Mouse (Mus musculus) central nervous system, embryonic 14 days (tissue): Measurements from ENCODE around the gene Olfr791. TPM values are rescaled to one million over a fixed set of nuclear protein-coding genes. Genes with fewer than 3 reads are reported as not detected.

ENCODE experiments used
- polyA plus RNA-seq: library from polyadenylated mRNA; depleted of rRNA; stranded (reverse); fragments of >200 nt; gene quantifications from 2 replicates; pipeline ENCODE4 v1.2.3, GENCODE M21; 2012; rRNA removed

The Olfr791 gene
- polyA plus RNA-seq, result not detected in 2 replicates

GRCm38 (mm10) chr10:129521492-129521891 is at the start of gene Olfr791:
TSS of gene Olfr791 (plus strand) at chr10:129521792.

GRCm38 (mm10) chr10:129484452-129484851 is 37.1 kb upstream of the Olfr791 start, which contains the start of gene Olfr789:
TSS of gene Olfr789 (plus strand) at chr10:129484752.

GRCm38 (mm10) chr10:129498192-129498591 is 23.4 kb upstream of the Olfr791 start, which contains the start of gene Olfr790:
TSS of gene Olfr790 (plus strand) at chr10:129498492.

GRCm38 (mm10) chr10:129538862-129539261 is 17.3 kb downstream of the Olfr791 start, which contains the start of gene Olfr792:
TSS of gene Olfr792 (plus strand) at chr10:129539162.

GRCm38 (mm10) chr10:129567355-129567754 is 45.8 kb downstream of the Olfr791 start, which contains the start of gene Olfr794:
TSS of gene Olfr794 (plus strand) at chr10:129567655.

Other genes with a start within 250 kb of the Olfr791 start
- not detected in 2 replicates for gene Olfr780, start 203.7 kb upstream of the Olfr791 start, polyA plus RNA-seq
- gene Olfr781, start 192.9 kb upstream of the Olfr791 start, polyA plus RNA-seq, result not detected in 2 replicates
- not detected in 2 replicates for gene Olfr782, start 172.9 kb upstream of the Olfr791 start, polyA plus RNA-seq
- 0.06 TPM in 2 replicates for gene Olfr784, start 137.7 kb upstream of the Olfr791 start, polyA plus RNA-seq
- not detected in 2 replicates for gene Olfr785, start 116.4 kb upstream of the Olfr791 start, polyA plus RNA-seq
- gene Olfr786, start 94.5 kb upstream of the Olfr791 start, polyA plus RNA-seq, result not detected in 2 replicates
- gene Olfr787, start 59.9 kb upstream of the Olfr791 start, polyA plus RNA-seq, result 0.01 TPM in 1 of 2 replicates, not detected in the other
- not detected in 2 replicates for gene Olfr788, start 50.8 kb upstream of the Olfr791 start, polyA plus RNA-seq
- not detected in 2 replicates for gene Olfr789, start 37.0 kb upstream of the Olfr791 start, polyA plus RNA-seq
- not detected in 2 replicates for gene Olfr790, start 23.3 kb upstream of the Olfr791 start, polyA plus RNA-seq
- not detected in 2 replicates for gene Olfr792, start 17.4 kb downstream of the Olfr791 start, polyA plus RNA-seq
- not detected in 2 replicates for gene Olfr794, start 45.9 kb downstream of the Olfr791 start, polyA plus RNA-seq
- gene Olfr796, start 90.8 kb downstream of the Olfr791 start, polyA plus RNA-seq, result not detected in 2 replicates
- not detected in 2 replicates for gene Olfr798, start 106.1 kb downstream of the Olfr791 start, polyA plus RNA-seq
- not detected in 2 replicates for gene Olfr799, start 115.7 kb downstream of the Olfr791 start, polyA plus RNA-seq
- not detected in 2 replicates for gene Olfr800, start 135.9 kb downstream of the Olfr791 start, polyA plus RNA-seq
- not detected in 2 replicates for gene Olfr801, start 152.1 kb downstream of the Olfr791 start, polyA plus RNA-seq
- gene Olfr802, start 166.4 kb downstream of the Olfr791 start, polyA plus RNA-seq, result not detected in 2 replicates
- not detected in 2 replicates for gene Olfr803, start 172.5 kb downstream of the Olfr791 start, polyA plus RNA-seq
- gene Olfr804, start 181.4 kb downstream of the Olfr791 start, polyA plus RNA-seq, result not detected in 2 replicates
- gene Olfr805, start 207.6 kb downstream of the Olfr791 start, polyA plus RNA-seq, result not detected in 2 replicates
- not detected in 2 replicates for gene Olfr806, start 220.1 kb downstream of the Olfr791 start, polyA plus RNA-seq
- not detected in 2 replicates for gene Olfr807, start 236.0 kb downstream of the Olfr791 start, polyA plus RNA-seq
- not detected in 2 replicates for gene Olfr808, start 243.7 kb downstream of the Olfr791 start, polyA plus RNA-seq